Mouse (Mus musculus) kidney, postnatal 0 days (tissue): ENCODE measurements around the gene Cd63. TPM values are rescaled to one million over a fixed set of nuclear protein-coding genes. Genes with fewer than 3 reads are reported as not detected.

Experiments
- ATAC-seq: fragments of 200-750 bp; cut with Nextera tagmentation; replicated peaks from 2 replicates; pipeline ENCODE4 v1.8.0; 2017; ENCODE audit warnings: low read depth, moderate number of reproducible peaks, moderate TSS enrichment, moderate library complexity; ENCODE audit not compliant: low FRiP score
- DNase-seq: peaks from one replicate; pipeline ENCODE4 v3.0.0-alpha.2; 2016; ENCODE audit warnings: low spot score
- H3K27ac ChIP-seq: fragments of 300-500 bp; sonication (generic); 2 replicates; pipeline ENCODE4 v1.5.1; 2014; ENCODE audit warnings: mild to moderate bottlenecking
- H3K27me3 ChIP-seq: fragments of 300-500 bp; sonication (generic); 2 replicates; pipeline ENCODE4 v1.6.1; 2014; ENCODE audit warnings: low read length, mixed read lengths; ENCODE audit not compliant: insufficient read depth
- H3K36me3 ChIP-seq: fragments of 300-500 bp; sonication (generic); 2 replicates; pipeline ENCODE4 v1.6.1; 2014; ENCODE audit warnings: low read length, mixed read lengths; ENCODE audit not compliant: insufficient read depth
- H3K4me1 ChIP-seq: fragments of 300-500 bp; sonication (generic); replicated peaks from 2 replicates; pipeline ENCODE4 v1.6.1; 2014; ENCODE audit warnings: antibody characterized with exemption, low read length, mixed read lengths; ENCODE audit not compliant: insufficient read depth
- H3K4me2 ChIP-seq: fragments of 300-500 bp; sonication (generic); 2 replicates; pipeline ENCODE4 v1.6.1; 2014; ENCODE audit warnings: mild to moderate bottlenecking, low read length, moderate library complexity, mixed read lengths
- H3K4me3 ChIP-seq: fragments of 300-500 bp; sonication (generic); replicated peaks from 2 replicates; pipeline ENCODE4 v1.5.1; 2014; ENCODE audit warnings: low read depth, low read length
- H3K9ac ChIP-seq: fragments of 300-500 bp; sonication (generic); 2 replicates; pipeline ENCODE4 v1.6.1; 2014; ENCODE audit warnings: low read depth, low read length
- H3K9me3 ChIP-seq: fragments of 300-500 bp; sonication (generic); replicated peaks from 2 replicates; pipeline ENCODE4 v1.6.1; 2016; ENCODE audit warnings: low read length, inconsistent platforms, mixed read lengths
- CTCF ChIP-seq: IDR thresholded peaks from 2 replicates; pipeline ENCODE4 v1.5.1; 2016; ENCODE audit warnings: antibody characterized with exemption, low read depth, mild to moderate bottlenecking, moderate library complexity
- WGBS: fragments of 180-500 bp; shearing (Covaris S2); extraction: QIAGEN DNeasy Blood & Tissue Kit; methylation state at CpG from one replicate; pipeline ENCODE4 v1.1.7; 2014; 5-methylcytosine and 5-hydroxymethylcytosine counted together
- polyA plus RNA-seq: library from polyadenylated mRNA; unstranded; fragments of >200 nt; fragmentation: Nextera tagmentation; extraction: Ambion mirVana; gene quantifications from 2 replicates; pipeline ENCODE4 v1.2.1, GENCODE M21; 2015

Gene Cd63
- polyA plus RNA-seq, 1 experiment from 2014 or later, result 1,350 TPM

- WGBS, result 70% methylated on average over 5 of the region's 5 CpGs
- Histone ChIP-seq H3K27me3 (no peaks in the 10 kb centered on the region), H3K36me3 (0 out of 2 replicates have a peak, but pooled peaks cover 7% of the 10 kb centered on the region), H3K9me3 (no peaks in the 10 kb centered on the region), H3K27ac (no peak overlapping the region), H3K9ac (no peak overlapping the region), H3K4me1 (no peaks in the 10 kb centered on the region; the same call in 1 of the 2 replicates), H3K4me3 (no peak overlapping the region), H3K4me2 (no peak overlapping the region)
- ATAC-seq, result peak; percentile 71
- no peak for TF ChIP-seq CTCF
- no peak for DNase-seq
These were observed 18.7 kb upstream of the Cd63 start for GRCm38 (mm10) chr10:128882067-128882466.

GRCm38 (mm10) chr10:128888941-128889827, 11.6 kb upstream of the Cd63 start:
- H3K9me3 ChIP-seq, result no peaks in the 10 kb centered on the region
- H3K36me3 ChIP-seq, result 0 out of 2 replicates have a peak, but pooled peaks cover 7% of the 10 kb centered on the region
- peak overlapping the region; percentile 38 for H3K27ac ChIP-seq
- 4% methylated on average over 6 of the region's 7 CpGs for WGBS
- H3K27me3 ChIP-seq, result no peaks in the 10 kb centered on the region
- DNase-seq, result peak; percentile 82
- peak; percentile 33 for ATAC-seq
- H3K9ac ChIP-seq, result peak overlapping the region; percentile 32; the same call in 1 of the 2 replicates
- peak overlapping the region; percentile 63 for H3K4me2 ChIP-seq
- no peak for TF ChIP-seq CTCF
- peaks cover 9% of the 10 kb centered on the region; the same call in 1 of the 2 replicates for H3K4me1 ChIP-seq
- H3K4me3 ChIP-seq, result peak overlapping the region; percentile 26

GRCm38 (mm10) chr10:128889846-128890245, 10.9 kb upstream of the Cd63 start:
- no peak for TF ChIP-seq CTCF
- ATAC-seq (no peak), DNase-seq (no peak)
- Histone ChIP-seq H3K4me1 (peaks cover 9% of the 10 kb centered on the region; the same call in 1 of the 2 replicates), H3K27me3 (no peaks in the 10 kb centered on the region), H3K9ac (0 out of 2 replicates have a peak overlapping the region, but pooled peaks have one; percentile 36), H3K4me3 (peak overlapping the region; percentile 62), H3K27ac (peak overlapping the region; percentile 90), H3K4me2 (peak overlapping the region; percentile 63), H3K9me3 (no peaks in the 10 kb centered on the region), H3K36me3 (0 out of 2 replicates have a peak, but pooled peaks cover 6% of the 10 kb centered on the region)
- 13% methylated on average over 1 of the region's 2 CpGs for WGBS

GRCm38 (mm10) chr10:128890383-128891295, 10.2 kb upstream of the Cd63 start:
- WGBS, result under 1% methylated on average over 40 of the region's 40 CpGs
- 0 out of 2 replicates have a peak, but pooled peaks cover 3% of the 10 kb centered on the region for H3K36me3 ChIP-seq
- no peaks in the 10 kb centered on the region for H3K27me3 ChIP-seq
- no peaks in the 10 kb centered on the region for H3K9me3 ChIP-seq
- ATAC-seq, result no peak; the same call in 1 of the 2 replicates
- peak overlapping the region; percentile 62 for H3K4me3 ChIP-seq
- peak overlapping the region; percentile 63 for H3K4me2 ChIP-seq
- peak overlapping the region; percentile 78 for H3K9ac ChIP-seq
- no peak for TF ChIP-seq CTCF
- peaks cover 10% of the 10 kb centered on the region; the same call in 1 of the 2 replicates for H3K4me1 ChIP-seq
- DNase-seq, result peak; percentile 37
- H3K27ac ChIP-seq, result peak overlapping the region; percentile 90

GRCm38 (mm10) chr10:128891296-128892094, 9.3 kb upstream of the Cd63 start, which contains the start of gene Gdf11:
Gene Gdf11, minus strand, starts transcription at chr10:128891718.
- H3K4me2 ChIP-seq, result peak within 1 kb of the TSS; percentile 63

More at GRCm38 (mm10) chr10:128891296-128892094, 9.3 kb upstream of the Cd63 start, which contains the start of gene Gdf11:
- no peaks in the 10 kb centered on the region for H3K36me3 ChIP-seq
- peak within 1 kb of the TSS; percentile 90 for H3K27ac ChIP-seq
- H3K4me1 ChIP-seq, result peaks cover 18% of the 10 kb centered on the region; the same call in 1 of the 2 replicates
- peak within 1 kb of the TSS; percentile 62 for H3K4me3 ChIP-seq
- 0 out of 2 replicates have a peak, but pooled peaks have one; percentile 11 for TF ChIP-seq CTCF
- 0 out of 2 replicates have a peak, but pooled peaks cover 3% of the 10 kb centered on the region for H3K27me3 ChIP-seq
- under 1% methylated on average over 43 of the region's 89 CpGs for whole genome bisulfite sequencing
- ATAC-seq (peak; percentile 63), DNase-seq (peak; percentile 82)
- H3K9ac ChIP-seq, result peak within 1 kb of the TSS; percentile 78
- H3K9me3 ChIP-seq, result no peaks in the 10 kb centered on the region
